Mouse (Mus musculus): ENCODE results near the gene Gm49450.

GRCm38 (mm10) chr15:98998775-98999157 lies 45.4 kb upstream of the Gm49450 start:
- TF ChIP-seq CTCF (IDR thresholded peaks at IDR 0.05; ENCODE audit: low read depth) (no peak), EP300 (IDR thresholded peaks at IDR 0.05; ENCODE audit: low read depth) (no peak)

Measured in liver, embryonic 14.5 days (tissue).